Mouse (Mus musculus): Measurements from ENCODE around the gene Dkkl1.

The Dkkl1 gene

GRCm38 (mm10) chr7:45211851-45212251 lies at the start of gene Dkkl1:
TSS of gene Dkkl1 (minus strand) at chr7:45212147.
- DNase-seq (ENCODE audit: inconsistent age in 2 of 2, low spot score in 1 of 2): no peak

DNA sequence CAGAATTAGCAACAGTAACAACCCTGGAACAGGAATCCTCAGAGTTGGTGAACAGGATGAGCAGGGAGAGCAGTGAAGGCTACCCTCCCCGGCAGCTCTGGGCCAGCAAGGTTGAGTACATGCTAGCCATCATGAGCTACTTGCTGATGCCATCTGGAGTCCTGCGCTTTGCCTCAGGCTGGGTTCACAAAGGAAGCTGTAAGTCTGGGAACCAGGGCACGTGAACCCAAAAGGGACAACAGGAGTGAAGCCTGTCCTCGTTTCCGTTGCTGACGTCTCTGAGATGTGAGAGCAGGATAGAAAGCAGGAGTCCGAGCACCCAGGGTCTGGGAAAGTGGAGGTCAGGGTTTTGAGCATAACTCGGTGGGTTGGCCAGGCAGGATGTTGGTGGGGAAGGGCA lies 47.3 kb upstream of the Dkkl1 start:
- no peak for DNase-seq (ENCODE audit: inconsistent age in 2 of 2, low spot score in 1 of 2)

- DNase-seq (ENCODE audit: inconsistent age in 2 of 2, low spot score in 1 of 2): no peak
These were observed 45.3 kb upstream of the Dkkl1 start for GRCm38 (mm10) chr7:45257063-45257840.

DNA sequence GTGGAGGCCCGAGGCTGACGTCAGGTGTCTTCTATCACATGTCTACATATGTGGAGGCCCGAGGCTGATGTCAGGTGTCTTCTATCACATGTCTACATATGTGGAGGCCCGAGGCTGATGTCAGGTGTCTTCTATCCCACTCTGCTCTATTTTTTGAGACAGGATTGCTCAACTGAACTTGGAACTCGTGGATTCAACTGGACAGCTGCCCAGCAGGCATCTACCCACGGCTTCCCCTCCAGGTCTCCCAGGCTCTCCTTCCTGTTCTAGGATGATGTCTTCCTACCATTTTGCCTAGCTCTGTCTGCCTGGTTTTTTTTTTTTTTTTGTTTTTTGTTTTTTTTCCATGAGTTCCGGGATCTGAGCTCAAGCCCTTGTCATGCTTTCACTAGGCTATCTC lies 43.9 kb upstream of the Dkkl1 start:
- peak in 1 of 2 experiments; percentile 50 for DNase-seq (ENCODE audit: inconsistent age in 2 of 2, low spot score in 1 of 2)

DNA sequence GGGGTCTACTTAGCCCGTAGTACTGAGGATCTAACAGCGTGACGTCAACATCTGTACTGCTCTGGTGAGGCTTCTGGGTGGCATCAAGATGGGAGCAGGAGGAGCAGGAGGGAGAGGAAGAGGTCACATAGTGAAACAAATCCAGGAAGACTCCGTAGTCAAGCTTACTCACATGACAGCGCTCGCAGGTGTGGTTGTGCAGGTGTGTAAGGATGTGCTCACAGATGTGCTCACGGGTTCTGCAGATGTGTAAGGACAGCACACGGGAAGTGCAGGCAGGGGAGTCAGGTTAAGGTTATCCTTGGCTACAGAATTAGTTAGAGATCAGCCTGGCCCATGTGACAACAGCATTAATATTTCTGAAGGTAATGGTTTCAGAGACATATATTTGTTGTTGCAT lies 41.9 kb upstream of the Dkkl1 start:
- DNase-seq (ENCODE audit: inconsistent age in 2 of 2, low spot score in 1 of 2): no peak

DNA sequence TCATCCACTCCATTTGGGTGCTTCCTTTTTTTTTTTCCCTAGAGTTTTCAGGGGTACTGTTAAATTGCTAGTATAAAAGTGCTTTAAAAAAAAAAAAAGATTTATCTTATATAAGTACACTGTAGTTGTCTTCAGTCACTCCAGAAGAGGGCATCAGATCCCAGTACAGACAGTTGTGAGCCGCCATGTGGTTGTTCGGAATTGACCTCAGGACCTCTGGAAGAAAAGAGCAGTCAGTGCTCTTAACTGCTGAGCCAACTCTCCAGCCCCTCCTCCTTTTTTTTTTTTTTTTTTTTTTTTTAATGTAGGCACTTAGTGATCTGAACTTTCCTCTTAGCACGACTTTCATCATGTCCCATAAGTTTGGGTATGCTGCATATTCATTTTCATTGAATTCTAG lies 35.7 kb upstream of the Dkkl1 start:
- DNase-seq (ENCODE audit: inconsistent age in 2 of 2, low spot score in 1 of 2): no peak

- DNase-seq (ENCODE audit: inconsistent age in 2 of 2, low spot score in 1 of 2): no peak
These were observed 29.4 kb upstream of the Dkkl1 start for GRCm38 (mm10) chr7:45241389-45241749.

DNA sequence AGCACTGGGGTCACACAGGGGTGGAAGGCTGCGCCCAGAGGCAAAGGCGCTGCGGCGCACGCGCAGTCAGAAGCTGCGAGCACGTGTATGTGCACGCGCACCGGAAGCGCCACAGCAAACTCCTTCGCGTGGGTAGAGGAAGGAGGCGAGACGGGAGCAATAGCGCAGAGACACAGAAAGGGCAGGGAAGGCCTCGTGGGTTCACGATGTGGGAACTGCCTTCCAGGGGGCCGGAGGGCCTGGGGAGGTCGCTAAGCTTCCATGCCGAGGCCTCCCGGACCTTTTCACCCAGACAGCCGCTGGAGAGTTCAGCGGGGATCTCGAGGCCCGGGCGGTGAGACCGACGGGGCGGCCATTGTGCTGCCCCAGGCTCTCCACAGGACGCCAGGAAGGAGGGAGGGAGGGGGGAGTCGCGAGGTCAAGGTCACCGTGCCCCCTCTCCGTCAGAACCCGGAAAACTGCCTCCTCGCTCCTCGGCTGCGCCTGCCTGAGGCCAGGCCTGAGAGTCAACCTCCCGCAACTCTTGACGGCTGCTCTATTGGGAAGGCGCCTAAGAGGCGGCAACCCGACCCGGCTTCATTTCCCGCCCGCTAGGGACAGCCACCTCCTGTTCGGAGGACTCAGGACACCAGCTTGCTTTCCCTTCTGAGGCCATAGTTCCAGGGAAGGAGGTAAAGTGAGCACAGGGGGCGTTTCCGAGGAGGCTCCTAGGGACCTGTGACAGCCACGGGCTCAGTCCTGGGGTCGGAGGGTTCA lies 28.9 kb upstream of the Dkkl1 start, which contains the start of gene Slc6a16:
Gene Slc6a16, plus strand, starts transcription at position 453 of the 756 bp plus-strand sequence.
- DNase-seq (ENCODE audit: inconsistent age in 2 of 2, low spot score in 1 of 2): peak; percentile 28 to 44

DNA sequence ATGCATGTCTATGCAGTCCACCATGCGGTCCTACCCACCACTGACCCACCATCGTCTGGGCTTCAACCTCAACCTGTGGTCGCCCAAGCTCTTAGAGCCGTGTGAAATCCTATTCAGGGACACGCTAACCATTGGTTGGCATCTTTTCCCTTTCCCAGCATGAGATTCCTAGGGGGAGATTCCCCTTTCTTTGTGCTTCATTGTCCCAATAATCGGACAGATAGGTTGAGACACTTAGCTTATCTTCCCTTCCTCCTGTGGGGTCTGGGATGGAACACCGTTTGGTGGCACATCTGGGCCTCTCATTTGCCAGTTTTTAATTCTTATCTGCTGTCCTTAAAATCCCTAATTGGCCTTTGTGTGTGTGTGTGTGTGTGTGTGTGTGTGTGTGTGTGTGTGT lies 28.2 kb upstream of the Dkkl1 start:
- no peak for DNase-seq (ENCODE audit: inconsistent age in 2 of 2, low spot score in 1 of 2)

DNA sequence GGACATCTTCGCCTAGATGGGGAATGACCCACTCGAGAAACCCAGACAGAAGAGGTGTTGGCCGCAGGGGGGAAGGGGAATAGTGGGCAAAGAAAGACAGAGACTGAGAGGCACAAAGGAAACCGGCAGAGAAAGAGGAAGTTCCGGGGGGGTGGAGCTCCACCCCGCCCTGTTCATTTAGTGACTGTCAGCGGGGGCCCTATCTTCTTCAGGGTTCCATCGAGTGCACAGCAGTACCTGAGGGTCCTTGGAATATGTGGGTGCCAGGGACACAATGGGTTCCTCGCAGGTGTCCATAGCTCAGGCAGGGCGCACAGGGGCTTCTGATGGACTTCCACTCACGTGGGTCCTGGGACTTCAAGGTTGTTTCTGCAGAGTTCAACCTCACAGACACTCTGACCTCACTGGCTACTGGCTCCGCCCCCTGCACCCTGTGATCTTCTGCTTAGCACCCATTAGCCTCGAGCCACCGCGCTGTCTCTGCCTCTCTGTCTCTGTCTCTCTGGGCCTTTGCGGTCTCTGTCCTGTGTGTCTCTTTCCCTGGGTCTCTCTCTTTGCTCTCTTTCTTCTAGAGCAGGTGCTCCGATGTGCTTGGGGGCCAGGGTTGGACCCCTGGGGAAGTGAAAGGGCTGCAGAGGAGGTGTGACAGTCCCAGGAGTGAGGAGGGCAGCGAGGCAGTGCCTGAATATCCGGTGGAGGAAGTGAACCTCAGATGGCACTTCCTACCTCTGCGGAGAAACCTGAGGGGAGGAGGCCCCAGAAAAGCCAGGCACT lies 27.0 kb upstream of the Dkkl1 start, which contains the start of gene Cd37:
Gene Cd37, minus strand, starts transcription at position 393 of the 774 bp plus-strand sequence.
- DNase-seq (ENCODE audit: inconsistent age in 2 of 2, low spot score in 1 of 2): peak in 1 of 2 experiments; percentile 46

DNA sequence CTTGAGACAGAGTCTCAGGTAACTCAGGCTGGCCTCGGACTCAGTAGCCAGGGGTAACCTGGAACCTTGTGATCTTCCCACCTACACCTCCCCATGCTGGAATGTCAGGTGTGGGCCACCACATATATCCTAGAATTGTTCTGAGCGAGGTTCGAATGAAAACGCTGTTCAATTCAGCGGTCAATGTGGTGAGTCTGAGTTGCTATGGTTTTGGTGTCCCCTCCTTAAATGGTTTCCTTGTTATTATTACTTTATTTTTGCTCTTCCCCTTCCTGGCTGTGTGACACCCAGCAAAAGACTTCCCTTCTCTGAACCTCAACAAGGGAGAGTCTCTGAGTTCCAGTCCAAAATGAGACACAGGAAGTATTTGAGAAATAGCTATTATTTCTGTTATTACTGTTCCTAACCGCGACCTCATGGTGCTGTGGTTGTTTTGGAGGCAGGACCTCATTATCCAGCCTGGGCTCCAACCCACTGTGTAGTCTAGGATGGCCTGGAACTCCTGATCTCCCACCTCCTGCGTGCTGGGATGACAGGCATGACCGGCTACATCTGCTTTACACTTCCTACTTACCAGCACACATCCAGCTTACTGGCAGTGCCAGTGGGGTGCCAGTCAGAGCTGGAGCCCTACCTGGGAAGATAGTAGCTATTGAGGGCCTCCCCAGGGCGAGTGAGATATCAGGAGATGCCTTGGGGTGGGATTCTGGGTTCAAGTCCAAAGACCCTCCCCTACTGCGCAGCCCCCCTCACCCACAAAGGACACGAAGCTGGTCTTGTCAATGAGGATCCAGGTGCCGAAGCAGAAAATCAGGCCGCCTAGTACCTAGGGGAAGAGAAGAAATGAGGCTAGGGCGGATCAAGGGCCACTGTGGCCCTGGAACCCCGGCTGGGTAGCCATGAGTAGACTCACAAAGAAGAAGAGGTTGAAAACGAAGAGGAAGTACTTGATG lies 26.1 kb upstream of the Dkkl1 start:
- no peak for DNase-seq (ENCODE audit: inconsistent age in 2 of 2, low spot score in 1 of 2)

- DNase-seq (ENCODE audit: inconsistent age in 2 of 2, low spot score in 1 of 2): peak in 1 of 2 experiments; percentile 35
These were observed 23.8 kb upstream of the Dkkl1 start for GRCm38 (mm10) chr7:45235656-45236180.

GRCm38 (mm10) chr7:45234922-45235571 lies 23.1 kb upstream of the Dkkl1 start:
- peak; percentile 36 to 75 for DNase-seq (ENCODE audit: inconsistent age in 2 of 2, low spot score in 1 of 2)

DNA sequence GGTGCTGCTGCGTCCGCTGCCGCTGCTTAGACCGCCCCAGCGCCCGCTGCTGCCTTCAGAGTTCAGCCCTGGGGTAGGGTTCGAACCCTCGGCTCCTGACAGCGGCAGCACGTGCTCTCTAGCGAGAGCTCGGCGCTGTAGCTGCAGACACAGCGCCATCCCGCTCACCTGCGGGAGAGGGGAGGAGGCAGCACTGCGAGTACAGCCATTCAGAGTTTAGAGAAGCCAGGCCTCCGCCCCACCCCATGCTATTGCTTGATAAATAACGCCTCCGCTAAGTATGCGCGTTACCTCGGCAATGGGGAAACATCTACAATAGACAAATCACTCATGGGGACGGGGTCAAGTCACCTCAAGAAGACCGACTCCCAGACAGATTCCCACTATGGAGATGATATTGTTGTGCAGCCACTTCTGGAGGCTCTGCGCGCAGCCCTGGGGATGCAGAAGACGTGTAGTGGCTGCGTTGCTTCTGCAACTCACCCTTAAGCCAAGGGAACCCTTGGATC lies 22.4 kb upstream of the Dkkl1 start:
- DNase-seq (ENCODE audit: inconsistent age in 2 of 2, low spot score in 1 of 2): no peak

DNA sequence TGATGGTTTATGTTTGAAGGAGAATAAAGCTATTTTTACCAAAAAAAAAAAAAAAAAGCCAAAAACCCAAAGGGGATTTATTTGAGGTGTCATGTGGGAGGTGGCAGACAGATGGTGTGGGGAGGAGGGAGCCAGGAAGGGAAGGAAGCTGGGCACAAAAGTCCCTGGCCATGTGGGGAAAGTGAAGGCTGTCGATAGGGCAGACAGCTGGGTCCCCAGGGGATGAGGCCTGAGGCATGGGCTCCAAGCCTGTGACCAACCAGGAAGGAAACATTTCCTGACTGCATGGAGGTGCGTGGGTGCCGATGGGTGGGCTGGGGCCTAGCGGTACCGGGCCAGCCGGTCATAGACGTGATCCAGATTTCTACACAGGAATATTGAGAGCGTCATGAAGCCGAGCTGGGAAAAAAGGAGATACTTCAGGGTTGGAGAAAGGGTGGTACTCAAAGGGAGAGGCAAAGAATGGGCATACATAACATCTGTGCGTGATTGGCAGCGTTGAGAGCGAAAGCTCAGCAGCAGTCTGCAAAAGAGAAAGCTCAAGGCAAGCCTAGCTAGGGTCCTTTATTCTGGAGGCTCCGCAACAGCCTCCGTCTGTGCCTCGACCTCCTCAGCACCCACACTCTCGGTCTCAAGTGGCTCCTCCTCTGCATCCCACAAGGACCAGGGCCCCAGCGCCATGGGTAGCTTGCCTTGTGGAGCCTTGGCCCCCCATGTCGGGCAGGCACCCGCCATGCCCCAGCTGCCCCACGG lies 21.8 kb upstream of the Dkkl1 start:
- DNase-seq (ENCODE audit: inconsistent age in 2 of 2, low spot score in 1 of 2): peak in 1 of 2 experiments; percentile 36

DNA sequence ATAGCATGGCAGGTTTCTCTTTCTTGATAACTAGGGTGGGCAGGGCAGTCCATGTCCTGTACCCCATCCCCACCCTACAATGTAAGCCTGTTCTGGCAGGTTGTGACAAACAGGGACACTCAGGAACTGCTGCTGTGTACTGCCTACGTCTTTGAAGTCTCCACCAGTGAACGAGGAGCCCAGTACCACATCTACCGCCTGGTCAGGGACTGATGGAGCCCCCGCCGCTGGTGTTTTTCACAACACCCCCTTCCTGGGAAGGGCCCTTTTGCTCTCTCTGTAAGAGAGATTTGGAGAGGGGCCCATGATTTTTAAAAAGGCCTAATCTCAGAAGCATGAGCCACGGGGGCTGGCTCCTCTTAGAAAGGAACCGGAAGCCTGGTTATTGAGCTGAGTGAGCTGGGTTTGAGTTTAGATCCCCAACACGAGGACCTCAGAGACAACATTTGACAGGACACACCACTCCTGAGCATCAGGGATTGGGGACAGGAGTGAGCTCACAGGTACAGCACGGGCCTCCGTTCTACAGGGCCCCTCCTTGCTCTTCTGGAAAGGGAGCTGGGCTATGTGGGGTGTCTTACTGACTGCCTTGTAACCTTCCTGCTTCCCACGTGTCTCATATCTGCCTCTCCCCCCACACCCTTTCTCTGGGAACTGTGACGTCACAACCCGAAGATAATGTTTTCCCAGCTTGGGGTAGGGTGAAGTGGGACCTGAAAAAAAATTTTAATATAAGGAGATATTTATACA lies 20.9 kb upstream of the Dkkl1 start:
- no peak for DNase-seq (ENCODE audit: inconsistent age in 2 of 2, low spot score in 1 of 2)

- DNase-seq (ENCODE audit: inconsistent age in 2 of 2, low spot score in 1 of 2): no peak
These were observed 20.0 kb upstream of the Dkkl1 start for GRCm38 (mm10) chr7:45231941-45232340.

DNA sequence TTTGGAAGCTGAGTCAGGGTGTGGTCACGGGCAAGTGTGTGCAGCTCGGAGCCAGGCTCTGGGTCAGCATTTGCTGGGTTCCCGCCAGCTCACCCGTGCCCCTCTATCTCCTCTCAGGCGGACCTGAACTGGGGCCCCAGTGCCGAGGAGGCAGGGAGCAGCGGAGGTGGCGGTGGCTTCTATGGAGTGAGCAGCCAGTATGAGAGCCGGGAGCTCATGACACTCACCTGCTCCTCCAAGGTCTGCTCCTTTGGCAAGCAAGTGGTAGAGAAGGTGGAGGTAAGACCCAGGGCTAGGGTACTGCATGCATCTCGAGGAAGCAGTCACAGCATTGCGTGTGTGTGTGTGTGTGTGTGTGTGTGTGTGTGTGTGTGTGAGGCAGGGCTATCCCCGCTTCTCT lies 19.2 kb upstream of the Dkkl1 start:
- DNase-seq (ENCODE audit: inconsistent age in 2 of 2, low spot score in 1 of 2): no peak
